Mouse (Mus musculus) thymus, adult 2 months (tissue): ENCODE data around the gene Gpx6.

Experiments used
- CTCF ChIP-seq: fragments of 200-500 bp; IDR thresholded peaks from 2 replicates; pipeline ENCODE4 v1.5.1; 2012; ENCODE audit warnings: mild to moderate bottlenecking, control low read depth, low read length, moderate library complexity, borderline replicate concordance; ENCODE audit not compliant: control insufficient read depth, poor library complexity, insufficient read depth; ENCODE audit errors: extremely low read depth
- POLR2A ChIP-seq: fragments of 200-500 bp; IDR thresholded peaks from 2 replicates; pipeline ENCODE4 v1.6.1; 2012; ENCODE audit warnings: mild to moderate bottlenecking, low read length, control low read depth, moderate library complexity; ENCODE audit not compliant: control insufficient read depth, poor library complexity, insufficient read depth; ENCODE audit errors: extremely low read depth

DNA sequence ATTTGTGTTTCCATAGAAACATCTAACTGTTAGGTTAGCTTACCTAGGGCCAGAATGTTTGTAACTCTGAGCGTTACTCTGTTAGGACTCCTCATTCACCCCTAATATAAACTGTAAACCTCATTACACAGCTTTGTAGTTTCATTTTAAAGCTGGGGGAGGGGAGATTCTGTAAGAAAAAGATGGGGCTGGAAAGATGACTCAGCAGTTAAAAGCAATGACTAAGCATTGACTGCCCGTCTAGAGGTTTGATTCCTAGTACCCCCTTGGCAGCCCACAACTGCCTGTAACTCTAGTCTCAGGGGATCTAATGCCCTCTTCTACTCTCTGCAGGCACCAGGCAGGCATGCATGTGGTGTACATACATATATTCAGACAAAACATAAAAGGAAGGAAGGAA is 2.1 kb upstream of the Gpx6 start:
- no peak for TF ChIP-seq CTCF
- TF ChIP-seq POLR2A: no peak
